Mouse (Mus musculus): ENCODE results near the gene Snx9.

DNA sequence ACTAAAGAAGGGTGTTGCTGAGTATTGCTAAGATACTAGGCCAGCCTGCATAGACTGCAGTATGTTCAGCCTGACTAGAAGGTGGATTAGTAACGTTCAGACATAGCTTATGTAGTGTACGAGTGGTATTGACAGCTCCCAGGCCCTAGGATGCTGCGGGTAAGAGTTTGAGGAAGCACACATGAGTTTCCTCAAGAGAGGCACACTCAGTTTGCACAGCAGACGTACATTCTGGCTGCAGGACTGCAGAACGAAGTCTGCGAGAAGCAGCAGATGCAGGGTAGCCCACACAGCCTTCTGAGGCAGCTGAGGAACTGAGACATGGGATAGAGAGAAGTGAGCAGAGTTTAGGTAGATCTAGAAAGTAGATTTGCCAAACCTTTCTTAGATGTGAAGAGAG lies 26.3 kb downstream of the Snx9 start:
- TF ChIP-seq CTCF (IDR thresholded peaks at IDR 0.05; ENCODE audit: borderline replicate concordance, insufficient read depth, low read depth, low read length), result no peak
- no peak for TF ChIP-seq POLR2A (IDR thresholded peaks at IDR 0.05; ENCODE audit: borderline replicate concordance, insufficient read depth, low read length)
